Mouse (Mus musculus) embryonic facial prominence, embryonic 14.5 days (tissue): ENCODE results near the gene 4930438A08Rik. TPM values are rescaled to one million over a fixed set of nuclear protein-coding genes. Genes with fewer than 3 reads are reported as not detected.
A peak's percentile ranks its signal among the peaks of the same experiment; 100 is the strongest.
"Not testable (repeated sequence)": the region's sequence is repeated elsewhere in the genome, so short reads cannot be mapped to it uniquely, and the experiment has no call there.

ENCODE experiments used
- ATAC-seq: fragments of 200-750 bp; cut with Nextera tagmentation; 2 replicates; pipeline ENCODE4 v1.8.0; 2017; ENCODE audit warnings: low read depth, moderate number of reproducible peaks, moderate TSS enrichment
- DNase-seq: peaks from one replicate; pipeline ENCODE4 v3.0.0-alpha.2; 2015; ENCODE audit warnings: low spot score
- H3K27ac ChIP-seq: fragments of 300-500 bp; sonication (generic); replicated peaks from 2 replicates; pipeline ENCODE4 v1.5.1; 2014; ENCODE audit warnings: low read depth, mild to moderate bottlenecking, low read length, moderate library complexity
- H3K27me3 ChIP-seq: fragments of 300-500 bp; sonication (generic); replicated peaks from 2 replicates; pipeline ENCODE4 v1.6.1; 2014; ENCODE audit warnings: low read length; ENCODE audit not compliant: control insufficient read depth, insufficient read depth
- H3K36me3 ChIP-seq: fragments of 300-500 bp; sonication (generic); 2 replicates; pipeline ENCODE4 v1.6.1; 2014; ENCODE audit warnings: low read length, mixed read lengths; ENCODE audit not compliant: control insufficient read depth, insufficient read depth
- H3K4me1 ChIP-seq: fragments of 300-500 bp; sonication (generic); 2 replicates; pipeline ENCODE4 v1.6.1; 2014; ENCODE audit warnings: antibody characterized with exemption, low read length; ENCODE audit not compliant: control insufficient read depth, insufficient read depth
- H3K4me2 ChIP-seq: fragments of 300-500 bp; sonication (generic); 2 replicates; pipeline ENCODE4 v1.6.1; 2014; ENCODE audit warnings: low read depth, mild to moderate bottlenecking, low read length, moderate library complexity, mixed read lengths
- H3K4me3 ChIP-seq: fragments of 300-500 bp; sonication (generic); 2 replicates; pipeline ENCODE4 v1.5.1; 2014; ENCODE audit warnings: low read depth, mild to moderate bottlenecking, low read length
- H3K9ac ChIP-seq: fragments of 300-500 bp; sonication (generic); 2 replicates; pipeline ENCODE4 v1.6.1; 2014; ENCODE audit warnings: low read depth, mild to moderate bottlenecking, low read length, moderate library complexity, mixed read lengths
- H3K9me3 ChIP-seq: fragments of 300-500 bp; sonication (generic); 2 replicates; pipeline ENCODE4 v1.6.1; 2016; ENCODE audit warnings: low read length; ENCODE audit not compliant: control insufficient read depth
- WGBS: fragments of 180-500 bp; shearing (Covaris S2); extraction: QIAGEN DNeasy Blood & Tissue Kit; methylation state at CpG from one replicate; pipeline ENCODE4 v1.1.7; 2014; 5-methylcytosine and 5-hydroxymethylcytosine counted together
- polyA plus RNA-seq: library from polyadenylated mRNA; unstranded; fragments of >200 nt; fragmentation: Nextera tagmentation; extraction: Ambion mirVana; gene quantifications from 2 replicates; pipeline ENCODE4 v1.2.1, GENCODE M21; 2014

The 4930438A08Rik gene
- polyA plus RNA-seq, 1 experiment from 2014 or later: 0.45 TPM

- no peak overlapping the region for H3K4me3 ChIP-seq
- WGBS: 56% methylated on average over 4 of the region's 4 CpGs
Observed at GRCm38 (mm10) chr11:58292791-58293190, 18.2 kb downstream of the 4930438A08Rik start.

GRCm38 (mm10) chr11:58297396-58297795 lies 22.8 kb downstream of the 4930438A08Rik start:
- Histone ChIP-seq H3K27me3 (no peaks in the 10 kb centered on the region), H3K4me2 (no peak overlapping the region), H3K36me3 (no peaks in the 10 kb centered on the region), H3K4me1 (no peaks in the 10 kb centered on the region), H3K9ac (no peak overlapping the region), H3K27ac (no peak overlapping the region), H3K9me3 (no peaks in the 10 kb centered on the region), H3K4me3 (no peak overlapping the region)
- DNase-seq: no peak
- no peak for ATAC-seq
- WGBS: 79% methylated on average over 6 of the region's 6 CpGs

More at GRCm38 (mm10) chr11:58292791-58293190, 18.2 kb downstream of the 4930438A08Rik start:
- H3K4me1 ChIP-seq: no peaks in the 10 kb centered on the region
- H3K27ac ChIP-seq: no peak overlapping the region
- no peak overlapping the region for H3K9ac ChIP-seq
- H3K27me3 ChIP-seq: no peaks in the 10 kb centered on the region
- H3K36me3 ChIP-seq: no peaks in the 10 kb centered on the region
- ATAC-seq (no peak), DNase-seq (no peak)
- H3K9me3 ChIP-seq: no peaks in the 10 kb centered on the region
- H3K4me2 ChIP-seq: no peak overlapping the region

DNA sequence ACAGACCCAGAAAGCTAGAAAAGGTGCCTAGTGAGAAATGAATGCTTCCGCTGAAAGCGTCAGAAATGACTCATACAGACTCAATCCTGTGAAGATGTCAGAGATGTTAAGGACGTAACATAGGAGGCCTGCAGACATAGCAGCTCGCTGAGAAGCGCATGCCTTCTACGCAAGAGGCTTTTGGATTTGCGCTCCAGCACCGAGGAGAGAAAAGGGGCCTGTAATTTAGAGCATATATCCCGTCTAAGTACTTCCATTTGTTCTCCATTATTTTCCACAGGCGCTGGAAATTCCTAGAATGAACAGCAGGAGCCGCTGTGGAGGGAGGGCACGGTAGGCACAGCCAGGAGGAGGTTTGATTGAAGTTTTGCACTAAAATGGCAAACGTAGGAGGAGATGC lies 26.5 kb downstream of the 4930438A08Rik start:
- H3K9ac ChIP-seq: peak overlapping the region; percentile 28; the same call in 1 of the 2 replicates
- 8% methylated on average over 13 of the region's 13 CpGs for WGBS

GRCm38 (mm10) chr11:58301837-58302754 lies 27.5 kb downstream of the 4930438A08Rik start:
- Histone ChIP-seq H3K4me1 (peaks cover 9% of the 10 kb centered on the region), H3K4me3 (peak overlapping the region; percentile 51), H3K36me3 (no peaks in the 10 kb centered on the region), H3K9ac (peak overlapping the region; percentile 64), H3K4me2 (peak overlapping the region; percentile 63), H3K9me3 (no peaks in the 10 kb centered on the region), H3K27ac (peak overlapping the region; percentile 94), H3K27me3 (no peaks in the 10 kb centered on the region)
- peak; percentile 98 for DNase-seq
- under 1% methylated on average over 36 of the region's 36 CpGs for WGBS
- peak; percentile 91 for ATAC-seq

More for the DNA sequence above, 26.5 kb downstream of the 4930438A08Rik start:
- Histone ChIP-seq H3K27ac (peak overlapping the region; percentile 48; the same call in 1 of the 2 replicates), H3K4me1 (peaks cover 5% of the 10 kb centered on the region), H3K36me3 (no peaks in the 10 kb centered on the region), H3K4me3 (peak overlapping the region; percentile 51), H3K27me3 (no peaks in the 10 kb centered on the region), H3K9me3 (no peaks in the 10 kb centered on the region), H3K4me2 (peak overlapping the region; percentile 63)
- ATAC-seq: no peak
- DNase-seq: peak; percentile 63

DNA sequence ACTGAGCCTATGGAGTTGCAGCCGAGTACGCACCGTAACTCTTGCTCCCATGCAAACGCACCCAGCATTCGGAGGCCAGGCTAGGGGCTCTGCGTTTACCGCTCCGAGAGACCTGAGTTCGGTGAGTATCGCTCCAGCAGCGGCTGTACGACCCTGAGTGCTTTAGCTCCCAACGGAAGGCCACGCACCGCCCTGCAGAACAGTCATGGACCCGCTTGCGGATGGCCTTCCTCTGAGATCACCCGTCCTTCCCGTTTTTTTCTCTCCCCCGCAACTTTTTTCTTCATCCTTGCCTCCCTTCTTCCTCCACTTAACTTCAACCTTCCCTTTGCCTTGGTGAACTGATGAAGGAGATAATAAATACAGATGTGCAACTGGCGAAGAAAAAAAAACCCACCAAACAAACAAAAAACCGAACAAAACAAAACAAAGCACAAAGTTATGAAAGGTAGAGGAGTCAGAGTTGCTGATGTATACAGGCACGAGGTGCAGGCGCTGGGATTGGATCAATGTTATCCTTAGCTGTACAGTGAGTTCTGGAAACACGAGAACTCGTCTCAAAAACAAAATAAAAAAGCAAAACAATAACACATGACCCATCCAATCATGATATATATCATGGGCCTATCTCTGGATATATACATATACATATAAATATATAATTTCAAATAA lies 28.3 kb downstream of the 4930438A08Rik start:
- Histone ChIP-seq H3K27me3 (no peaks in the 10 kb centered on the region), H3K4me2 (peak overlapping the region; percentile 63), H3K9ac (peak overlapping the region; percentile 64), H3K36me3 (no peaks in the 10 kb centered on the region), H3K4me3 (peak overlapping the region; percentile 51), H3K9me3 (no peaks in the 10 kb centered on the region), H3K27ac (peak overlapping the region; percentile 94), H3K4me1 (peaks cover 12% of the 10 kb centered on the region)
- ATAC-seq (peak; percentile 53), DNase-seq (peak; percentile 33)
- WGBS: under 1% methylated on average over 20 of the region's 26 CpGs

- Histone ChIP-seq H3K9ac (peak overlapping the region; percentile 42; the same call in 1 of the 2 replicates), H3K9me3 (no peaks in the 10 kb centered on the region), H3K4me2 (peak overlapping the region; percentile 63), H3K36me3 (no peaks in the 10 kb centered on the region), H3K27me3 (no peaks in the 10 kb centered on the region), H3K4me3 (peak overlapping the region; percentile 51), H3K4me1 (peaks cover 15% of the 10 kb centered on the region), H3K27ac (no peak overlapping the region)
- ATAC-seq (no peak), DNase-seq (no peak)
- WGBS: 17% methylated on average over 7 of the region's 7 CpGs
Observed at GRCm38 (mm10) chr11:58303594-58303993, 29.0 kb downstream of the 4930438A08Rik start.

DNA sequence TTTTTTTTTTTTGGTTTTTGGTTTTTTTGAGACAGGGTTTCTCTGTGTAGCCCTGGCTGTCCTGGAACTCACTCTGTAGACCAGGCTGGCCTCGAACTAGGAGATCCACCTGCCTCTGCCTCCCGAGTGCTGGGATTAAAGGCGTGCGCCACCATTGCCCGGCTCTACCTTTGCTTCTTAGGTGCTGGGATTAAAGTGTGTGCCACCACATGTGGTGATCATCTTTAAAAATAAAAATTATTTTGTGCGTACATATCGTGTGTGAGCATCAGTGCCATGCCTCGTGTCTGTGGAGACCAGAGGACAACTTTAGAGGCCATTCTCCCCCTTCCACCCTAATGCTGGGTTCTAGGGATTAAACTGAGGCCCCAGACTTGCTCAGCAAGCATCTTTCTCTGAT lies 30.7 kb downstream of the 4930438A08Rik start:
- H3K27me3 ChIP-seq, DNase-seq, H3K4me3 ChIP-seq, H3K4me2 ChIP-seq, H3K9me3 ChIP-seq, H3K9ac ChIP-seq, ATAC-seq, H3K36me3 ChIP-seq, H3K27ac ChIP-seq: not testable (repeated sequence)
- 91% methylated on average over 8 of the region's 8 CpGs for WGBS
- H3K4me1 ChIP-seq: peaks cover 15% of the 10 kb centered on the region

- DNase-seq (peak; percentile 99), ATAC-seq (peak; percentile 76)
- Histone ChIP-seq H3K4me1 (peaks cover 15% of the 10 kb centered on the region), H3K4me3 (peak within 1 kb of the TSS; percentile 48), H3K4me2 (peak within 1 kb of the TSS; percentile 96), H3K9me3 (no peaks in the 10 kb centered on the region), H3K9ac (peak within 1 kb of the TSS; percentile 72), H3K36me3 (0 out of 2 replicates have a peak, but pooled peaks cover 4% of the 10 kb centered on the region), H3K27ac (peak within 1 kb of the TSS; percentile 82), H3K27me3 (no peaks in the 10 kb centered on the region)
- 0% methylated on average over 26 of the region's 34 CpGs for WGBS
Observed at GRCm38 (mm10) chr11:58306860-58307308, 32.3 kb downstream of the 4930438A08Rik start, which contains the start of gene Zfp692. Gene Zfp692 (plus strand): TSS chr11:58307069.
